In genomic region chr7:144008985-144009384, GRCm38 (mm10) we compare ENCODE assay signal across 15 mouse cellular contexts. TPM values are rescaled to one million over a fixed set of nuclear protein-coding genes. Genes with fewer than 3 reads are reported as not detected.
DNase-seq lines count a peak whose midpoint lies in the region; ATAC-seq and TF ChIP-seq lines count a peak whose summit lies in the region.
"Had no signal": no experiment of that assay in that cellular context is flagged by ENCODE, and none has a peak within 500 bp of the region (broad histone marks: within the 10 kb centered on the region; RNA-seq: fewer than 3 reads in every experiment).

No protein-coding gene starts in this region.

- no peaks in the 10 kb centered on the region for H3K9me3 ChIP-seq in liver, embryonic 11.5 days (ENCODE audit: control insufficient read depth, low read length)
- no peaks in the 10 kb centered on the region for H3K9me3 ChIP-seq in lung, postnatal 0 days (ENCODE audit: low read length)
- no peaks in the 10 kb centered on the region for H3K9me3 ChIP-seq in forebrain, embryonic 12.5 days
- no peaks in the 10 kb centered on the region for H3K9me3 ChIP-seq in forebrain, embryonic 15.5 days
- H3K9me3 ChIP-seq: heart, embryonic 13.5 days; midbrain, embryonic 13.5 days; neural tube, embryonic 13.5 days had no signal

- H3K4me2 ChIP-seq in liver, embryonic 11.5 days = no peak overlapping the region; the same call in 1 of the 2 replicates
- H3K4me2 ChIP-seq in lung, postnatal 0 days (replicated peaks; ENCODE audit: low read depth, low read length) = no peak overlapping the region
- H3K4me2 ChIP-seq in forebrain, embryonic 12.5 days = no peak overlapping the region
- H3K4me2 ChIP-seq in forebrain, embryonic 15.5 days (replicated peaks) = no peak overlapping the region
- H3K4me2 ChIP-seq: heart, embryonic 13.5 days; midbrain, embryonic 13.5 days; neural tube, embryonic 13.5 days had no signal

- peak; percentile 22 for DNase-seq in liver
- DNase-seq in liver, embryonic 11.5 days (ENCODE audit: low spot score) = no peak
- peak; percentile 84 to 92 for DNase-seq in kidney, postnatal 36 days
- peak; percentile 66 for DNase-seq in lung, postnatal 0 days (ENCODE audit: low spot score)
- DNase-seq in layer of hippocampus, postnatal 36 days = no peak
- DNase-seq in layer of hippocampus, postnatal 25 days (ENCODE audit: extremely low spot score in 1 of 2, low spot score in 1 of 2) = no peak
- DNase-seq: cerebellum, adult 8-10 months; right cerebral cortex, postnatal 14 days had no signal

- no peaks in the 10 kb centered on the region for H3K4me1 ChIP-seq in liver, embryonic 11.5 days (replicated peaks; ENCODE audit: control insufficient read depth, insufficient read depth, low read length)
- no peaks in the 10 kb centered on the region for H3K4me1 ChIP-seq in lung, postnatal 0 days (ENCODE audit: insufficient read depth, low read depth, low read length)
- H3K4me1 ChIP-seq in forebrain, embryonic 12.5 days = no peaks in the 10 kb centered on the region
- no peaks in the 10 kb centered on the region for H3K4me1 ChIP-seq in forebrain, embryonic 15.5 days
- H3K4me1 ChIP-seq: heart, embryonic 13.5 days; midbrain, embryonic 13.5 days; neural tube, embryonic 13.5 days had no signal

- WGBS in liver, embryonic 11.5 days = 64% methylated on average over 4 of the region's 4 CpGs
- WGBS in lung, postnatal 0 days = 43% methylated on average over 4 of the region's 4 CpGs
- 88% methylated on average over 4 of the region's 4 CpGs for WGBS in forebrain, embryonic 12.5 days
- 79% methylated on average over 4 of the region's 4 CpGs for WGBS in forebrain, embryonic 15.5 days

- H3K27ac ChIP-seq in liver, embryonic 11.5 days (ENCODE audit: low read depth, low read length) = no peak overlapping the region
- H3K27ac ChIP-seq in lung, postnatal 0 days (ENCODE audit: low read length) = peak overlapping the region; percentile 57
- H3K27ac ChIP-seq in forebrain, embryonic 12.5 days = no peak overlapping the region
- H3K27ac ChIP-seq in forebrain, embryonic 15.5 days (replicated peaks) = no peak overlapping the region
- H3K27ac ChIP-seq: heart, embryonic 13.5 days; midbrain, embryonic 13.5 days; neural tube, embryonic 13.5 days had no signal

- no peaks in the 10 kb centered on the region for H3K36me3 ChIP-seq in liver, embryonic 11.5 days (ENCODE audit: control insufficient read depth, insufficient read depth, low read length)
- no peaks in the 10 kb centered on the region for H3K36me3 ChIP-seq in lung, postnatal 0 days (ENCODE audit: insufficient read depth, low read length)
- H3K36me3 ChIP-seq in forebrain, embryonic 12.5 days (replicated peaks) = no peaks in the 10 kb centered on the region
- no peaks in the 10 kb centered on the region for H3K36me3 ChIP-seq in forebrain, embryonic 15.5 days
- H3K36me3 ChIP-seq: heart, embryonic 13.5 days; midbrain, embryonic 13.5 days; neural tube, embryonic 13.5 days had no signal

- no peak overlapping the region for H3K4me3 ChIP-seq in liver, embryonic 11.5 days (ENCODE audit: low read depth, low read length)
- H3K4me3 ChIP-seq in lung, postnatal 0 days (ENCODE audit: low read depth, low read length) = no peak overlapping the region
- H3K4me3 ChIP-seq in forebrain, embryonic 12.5 days (replicated peaks) = no peak overlapping the region
- H3K4me3 ChIP-seq in forebrain, embryonic 15.5 days = no peak overlapping the region
- H3K4me3 ChIP-seq: heart, embryonic 13.5 days; midbrain, embryonic 13.5 days; neural tube, embryonic 13.5 days had no signal

- no peak overlapping the region for H3K9ac ChIP-seq in liver, embryonic 11.5 days (ENCODE audit: low read depth, low read length)
- no peak overlapping the region for H3K9ac ChIP-seq in lung, postnatal 0 days (replicated peaks; ENCODE audit: low read depth)
- H3K9ac ChIP-seq in forebrain, embryonic 12.5 days = no peak overlapping the region
- H3K9ac ChIP-seq in forebrain, embryonic 15.5 days (replicated peaks) = no peak overlapping the region
- H3K9ac ChIP-seq: heart, embryonic 13.5 days; midbrain, embryonic 13.5 days; neural tube, embryonic 13.5 days had no signal

- H3K27me3 ChIP-seq in liver, embryonic 11.5 days (replicated peaks; ENCODE audit: control insufficient read depth, insufficient read depth, low read length) = no peaks in the 10 kb centered on the region
- no peaks in the 10 kb centered on the region for H3K27me3 ChIP-seq in lung, postnatal 0 days (replicated peaks; ENCODE audit: insufficient read depth, low read length)
- H3K27me3 ChIP-seq in forebrain, embryonic 12.5 days = 0 out of 2 replicates have a peak, but pooled peaks cover 3% of the 10 kb centered on the region
- H3K27me3 ChIP-seq in forebrain, embryonic 15.5 days = no peaks in the 10 kb centered on the region
- H3K27me3 ChIP-seq: midbrain, embryonic 13.5 days; neural tube, embryonic 13.5 days had no signal

- ATAC-seq in liver, embryonic 11.5 days (replicated peaks; ENCODE audit: low FRiP score) = no peak
- ATAC-seq in lung, postnatal 0 days = peak; percentile 91
- no peak for ATAC-seq in forebrain, embryonic 12.5 days (ENCODE audit: low FRiP score)
- ATAC-seq in forebrain, embryonic 15.5 days (replicated peaks) = no peak
- ATAC-seq: inflammation-experienced regulatory T-cells, adult 6 months; midbrain, embryonic 13.5 days had no signal

- TF ChIP-seq EP300 in lung, postnatal 0 days (IDR thresholded peaks at IDR 0.05) = no peak

- no peak for TF ChIP-seq CTCF in lung, postnatal 0 days (IDR thresholded peaks at IDR 0.05)

RNA-seq across cellular contexts. Expression of gene Shank2, which starts 7.3 kb away (rescaled TPM):
- polyA plus RNA-seq in liver, embryonic 11.5 days (2014; fragmentation: Nextera tagmentation; extraction: Ambion mirVana) = 0.90 and 1.0 TPM in 2 replicates
- polyA plus RNA-seq in lung, postnatal 0 days (2015; fragmentation: Nextera tagmentation; extraction: Ambion mirVana) = 0.76 and 1.2 TPM in 2 replicates
- 2.8 and 3.0 TPM in 2 replicates for polyA plus RNA-seq in forebrain, embryonic 12.5 days (2016; fragmentation: Nextera tagmentation; extraction: Ambion mirVana)
- 100 to 1,000 TPM; 121 to 138 TPM for total RNA-seq in layer of hippocampus, postnatal 36 days (2021)
- total RNA-seq in layer of hippocampus, postnatal 25 days (2021) = 100 to 1,000 TPM; 110 to 137 TPM
- polyA plus RNA-seq in forebrain, embryonic 15.5 days (2015; fragmentation: Nextera tagmentation; extraction: Ambion mirVana) = 7.6 and 7.9 TPM in 2 replicates
- total RNA-seq: MEL had no signal
- polyA plus RNA-seq: inflammation-experienced regulatory T-cells, adult 6 months had no signal

Comparison
In these comparisons a context has a peak if more than half of its experiments do, and no peak if none do; other contexts are left out.
1. DNase-seq: peak in liver (single experiment), kidney, postnatal 36 days (2 of 2) and lung, postnatal 0 days (single experiment); none in liver, embryonic 11.5 days (single experiment), layer of hippocampus, postnatal 36 days (0 of 2) and layer of hippocampus, postnatal 25 days (0 of 2).